Mouse (Mus musculus): Measurements from ENCODE around the gene Anxa2.

- no peak for TF ChIP-seq CTCF (IDR thresholded peaks at IDR 0.05; ENCODE audit: low read depth)
- TF ChIP-seq EP300 (IDR thresholded peaks at IDR 0.05; ENCODE audit: low read depth): no peak
These were observed 10.8 kb downstream of the Anxa2 start for GRCm38 (mm10) chr9:69464109-69464756.

Measured in liver, postnatal 0 days (tissue).